Mouse (Mus musculus) E14TG2a.4 (cell line): ENCODE results near the gene Ano5.

ENCODE experiments used
- CTCF ChIP-seq: conservative IDR thresholded peaks from 2 replicates; pipeline ENCODE4 v1.5.1; 2014; ENCODE audit warnings: low read length
- NANOG ChIP-seq: IDR thresholded peaks from 2 replicates; pipeline ENCODE4 v1.6.1; 2014; ENCODE audit warnings: borderline replicate concordance, low read length, mixed read lengths
- POU5F1 ChIP-seq: IDR thresholded peaks from 2 replicates; pipeline ENCODE4 v1.6.1; 2014; ENCODE audit warnings: low read length, borderline replicate concordance

DNA sequence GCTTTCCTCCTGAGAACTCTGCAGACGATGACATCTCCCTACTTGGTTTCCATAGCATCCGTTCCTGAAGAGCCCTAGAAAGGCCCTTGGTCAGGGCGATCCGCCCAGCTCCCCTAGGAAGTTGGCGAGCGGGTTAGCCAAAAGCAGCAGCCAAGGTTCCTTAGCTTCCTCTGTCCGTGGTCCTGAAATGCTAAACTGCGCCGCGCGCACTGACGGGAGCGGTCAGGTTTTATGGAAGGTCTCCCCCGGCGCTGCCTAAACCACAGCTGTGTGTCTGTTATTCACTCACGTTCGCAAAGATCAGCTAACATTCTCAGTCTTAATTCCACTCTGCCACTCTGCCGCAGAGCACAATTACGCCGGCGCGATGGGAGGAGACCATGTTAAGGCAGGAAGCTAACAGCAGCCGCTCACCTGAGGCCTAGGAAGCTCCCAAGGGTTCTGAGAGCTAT is 110.9 kb downstream of the Ano5 start, which contains the start of gene Slc17a6:
- TF ChIP-seq CTCF (no peak), NANOG (no peak), POU5F1 (no peak)
